Mouse (Mus musculus): ENCODE measurements around the gene Nrg4.

DNA sequence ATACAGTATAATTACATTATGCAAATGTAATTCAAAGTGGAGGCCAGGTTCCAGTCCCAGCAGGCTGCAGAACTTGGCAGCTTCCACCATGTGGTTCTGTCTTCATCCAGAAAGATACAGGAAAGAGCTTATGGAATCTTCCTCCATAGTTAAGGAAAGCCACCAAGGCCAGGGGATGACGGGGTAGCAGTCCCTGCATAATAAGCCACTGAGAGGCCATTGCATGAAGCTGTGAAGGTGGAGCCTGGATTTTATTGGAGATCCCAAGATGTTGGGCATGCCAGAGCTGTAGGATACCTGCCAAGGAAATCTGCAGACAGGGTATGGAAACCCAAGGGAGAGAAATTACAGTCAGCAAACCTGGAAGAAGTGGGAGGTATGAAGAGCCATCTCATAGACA lies 30.5 kb upstream of the Nrg4 start:
- TF ChIP-seq CTCF (conservative IDR thresholded peaks at IDR 0.05; ENCODE audit: low read length) (no peak), NANOG (IDR thresholded peaks at IDR 0.05; ENCODE audit: borderline replicate concordance, low read length) (no peak)

All from E14TG2a.4 (cell line).